Mouse (Mus musculus) midbrain, embryonic 11.5 days (tissue): Measurements from ENCODE around the gene Ren1. TPM values are rescaled to one million over a fixed set of nuclear protein-coding genes. Genes with fewer than 3 reads are reported as not detected.

ENCODE experiments used
- ATAC-seq: fragments of 200-750 bp; cut with Nextera tagmentation; 2 replicates; pipeline ENCODE4 v1.8.0; 2017; ENCODE audit warnings: moderate TSS enrichment, moderate library complexity; ENCODE audit not compliant: low FRiP score
- DNase-seq: peaks from one replicate; pipeline ENCODE4 v3.0.0; 2015; ENCODE audit warnings: low spot score; ENCODE audit errors: missing footprints
- H3K27ac ChIP-seq: fragments of 300-500 bp; sonication (generic); 2 replicates; pipeline ENCODE4 v1.5.1; 2014; ENCODE audit warnings: low read depth, low read length
- H3K27me3 ChIP-seq: fragments of 300-500 bp; sonication (generic); 2 replicates; pipeline ENCODE4 v1.6.1; 2014; ENCODE audit warnings: mild to moderate bottlenecking, low read length, moderate library complexity, mixed read lengths; ENCODE audit not compliant: control insufficient read depth, insufficient read depth
- H3K36me3 ChIP-seq: fragments of 300-500 bp; sonication (generic); 2 replicates; pipeline ENCODE4 v1.6.1; 2014; ENCODE audit warnings: mild to moderate bottlenecking, low read length, moderate library complexity, mixed read lengths; ENCODE audit not compliant: control insufficient read depth, insufficient read depth
- H3K4me1 ChIP-seq: fragments of 300-500 bp; sonication (generic); 2 replicates; pipeline ENCODE4 v1.6.1; 2014; ENCODE audit warnings: low read length; ENCODE audit not compliant: control insufficient read depth, insufficient read depth
- H3K4me2 ChIP-seq: fragments of 300-500 bp; sonication (generic); 2 replicates; pipeline ENCODE4 v1.6.1; 2014; ENCODE audit warnings: mild to moderate bottlenecking, moderate library complexity
- H3K4me3 ChIP-seq: fragments of 300-500 bp; sonication (generic); 2 replicates; pipeline ENCODE4 v1.5.1; 2014; ENCODE audit warnings: low read depth, low read length
- H3K9ac ChIP-seq: fragments of 300-500 bp; sonication (generic); 2 replicates; pipeline ENCODE4 v1.6.1; 2014; ENCODE audit warnings: low read length
- H3K9me3 ChIP-seq: fragments of 300-500 bp; sonication (generic); 2 replicates; pipeline ENCODE4 v1.6.1; 2016; ENCODE audit warnings: low read length; ENCODE audit not compliant: control insufficient read depth
- WGBS: fragments of 180-500 bp; shearing (Covaris S2); extraction: QIAGEN DNeasy Blood & Tissue Kit; methylation state at CpG from one replicate; pipeline ENCODE4 v1.1.7; 2014; 5-methylcytosine and 5-hydroxymethylcytosine counted together
- polyA plus RNA-seq: library from polyadenylated mRNA; unstranded; fragments of >200 nt; fragmentation: Nextera tagmentation; extraction: Ambion mirVana; gene quantifications from 2 replicates; pipeline ENCODE4 v1.2.1, GENCODE M21; 2014

Gene Ren1
- polyA plus RNA-seq, 1 experiment from 2014 or later = not detected

- H3K9ac ChIP-seq = no peak overlapping the region
- ATAC-seq = no peak
- WGBS = 57% methylated on average over 6 of the region's 6 CpGs
- H3K36me3 ChIP-seq = no peaks in the 10 kb centered on the region
- no peak for DNase-seq
- H3K4me2 ChIP-seq = no peak overlapping the region
- H3K27me3 ChIP-seq = no peaks in the 10 kb centered on the region
- H3K4me1 ChIP-seq = peaks cover 52% of the 10 kb centered on the region
- H3K4me3 ChIP-seq = no peak overlapping the region
- H3K27ac ChIP-seq = no peak overlapping the region
- no peaks in the 10 kb centered on the region for H3K9me3 ChIP-seq
Measured at GRCm38 (mm10) chr1:133407436-133407835, 57.1 kb downstream of the Ren1 start.

- Histone ChIP-seq H3K27me3 (no peaks in the 10 kb centered on the region), H3K9ac (no peak overlapping the region; the same call in 1 of the 2 replicates), H3K27ac (peak overlapping the region; percentile 44; the same call in 1 of the 2 replicates), H3K9me3 (no peaks in the 10 kb centered on the region), H3K4me3 (no peak overlapping the region), H3K4me1 (peaks cover 54% of the 10 kb centered on the region), H3K36me3 (no peaks in the 10 kb centered on the region), H3K4me2 (no peak overlapping the region; the same call in 1 of the 2 replicates)
- 0 out of 2 replicates have a peak, but pooled peaks have one; percentile 28 for ATAC-seq
- WGBS = 50% methylated on average over 9 of the region's 9 CpGs
- DNase-seq = no peak
Measured at GRCm38 (mm10) chr1:133408321-133408720, 58.0 kb downstream of the Ren1 start.

DNA sequence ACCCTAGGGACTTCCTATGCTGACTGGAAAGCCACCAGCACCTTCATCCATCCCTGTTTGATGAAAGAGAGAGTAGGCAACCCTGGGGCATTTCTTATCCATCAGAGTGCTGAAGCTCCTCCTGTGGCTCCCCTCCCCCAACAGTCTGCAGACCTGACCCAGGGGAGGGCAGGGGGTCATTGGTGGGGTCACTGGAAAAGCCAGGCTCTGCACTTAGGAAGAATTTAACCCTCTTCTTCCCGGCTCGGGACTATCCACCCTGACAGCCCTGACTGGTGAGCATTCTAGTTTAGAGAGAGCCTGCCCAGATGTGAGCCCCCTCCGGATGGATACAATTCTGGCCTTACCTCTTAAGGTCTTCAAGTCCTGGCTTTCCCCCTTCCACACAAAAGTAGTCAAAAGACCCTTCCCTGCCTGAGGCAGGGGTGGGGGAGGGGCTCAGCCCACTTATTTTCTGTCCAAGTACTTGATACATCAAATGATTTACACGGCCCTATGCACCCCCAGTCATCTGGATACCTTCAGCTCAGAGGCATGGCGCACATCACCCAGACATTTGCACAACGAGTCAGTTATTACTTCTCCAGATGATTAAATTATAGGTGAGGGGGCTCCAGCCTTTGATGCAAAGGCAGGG lies 58.7 kb downstream of the Ren1 start:
- no peaks in the 10 kb centered on the region for H3K36me3 ChIP-seq
- peak overlapping the region; percentile 44 for H3K27ac ChIP-seq
- H3K9ac ChIP-seq = peak overlapping the region; percentile 42
- 8% methylated on average over 6 of the region's 6 CpGs for WGBS
- H3K4me2 ChIP-seq = peak overlapping the region; percentile 24; the same call in 1 of the 2 replicates
- H3K4me1 ChIP-seq = peaks cover 54% of the 10 kb centered on the region
- ATAC-seq (peak; percentile 57), DNase-seq (peak; percentile 91)
- H3K4me3 ChIP-seq = no peak overlapping the region
- H3K27me3 ChIP-seq = no peaks in the 10 kb centered on the region
- no peaks in the 10 kb centered on the region for H3K9me3 ChIP-seq

GRCm38 (mm10) chr1:133409786-133410185 lies 59.5 kb downstream of the Ren1 start:
- no peaks in the 10 kb centered on the region for H3K36me3 ChIP-seq
- H3K9me3 ChIP-seq = no peaks in the 10 kb centered on the region
- 56% methylated on average over 9 of the region's 9 CpGs for WGBS
- H3K27ac ChIP-seq = no peak overlapping the region
- H3K27me3 ChIP-seq = no peaks in the 10 kb centered on the region
- H3K4me1 ChIP-seq = peaks cover 54% of the 10 kb centered on the region
- H3K4me2 ChIP-seq = no peak overlapping the region
- ATAC-seq (no peak), DNase-seq (peak; percentile 85)
- peak overlapping the region; percentile 42; the same call in 1 of the 2 replicates for H3K9ac ChIP-seq
- no peak overlapping the region for H3K4me3 ChIP-seq

Other genes starting within 250 kb of the Ren1 start
- 49.5 and 53.0 TPM in 2 replicates for gene Ppp1r15b, start 219.4 kb upstream of the Ren1 start, polyA plus RNA-seq
- gene Plekha6, start 186.3 kb upstream of the Ren1 start, polyA plus RNA-seq = 15.7 and 17.0 TPM in 2 replicates
- not detected in 2 replicates for gene Golt1a, start 40.7 kb upstream of the Ren1 start, polyA plus RNA-seq
- gene Kiss1, start 28.6 kb upstream of the Ren1 start, polyA plus RNA-seq = not detected in 2 replicates
- 2.1 and 2.5 TPM in 2 replicates for gene Etnk2, start 13.1 kb downstream of the Ren1 start, polyA plus RNA-seq
- 22.3 and 23.9 TPM in 2 replicates for gene Sox13, start 73.9 kb downstream of the Ren1 start, polyA plus RNA-seq